Mouse (Mus musculus): Measurements from ENCODE around the gene Snx4. TPM values are rescaled to one million over a fixed set of nuclear protein-coding genes. Genes with fewer than 3 reads are reported as not detected.

The Snx4 gene
- polyA plus RNA-seq, 1 experiment from 2014 or later: 81.4 TPM

DNA sequence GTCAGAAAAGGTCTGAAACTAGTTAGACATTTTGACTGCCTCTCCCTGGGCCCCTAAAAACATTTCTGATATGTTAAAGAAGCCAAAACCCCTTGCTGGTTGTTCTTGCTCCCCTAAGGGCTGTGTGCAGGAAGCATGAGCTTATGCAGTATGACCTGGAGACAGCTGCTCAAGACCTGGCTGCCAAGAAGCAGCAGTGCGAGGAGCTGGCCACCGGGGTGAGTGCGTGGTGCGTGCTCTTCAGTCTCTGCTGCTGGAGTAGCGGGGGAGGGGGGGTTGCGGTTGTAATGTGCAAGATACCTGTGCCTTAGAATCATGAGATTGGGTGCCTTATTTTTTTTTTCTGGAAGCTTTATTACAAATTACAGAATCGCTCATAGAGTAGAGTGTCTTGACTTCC is 38.7 kb downstream of the Snx4 start:
- ATAC-seq (ENCODE audit: low FRiP score, low read depth): no peak
- no peaks in the 10 kb centered on the region for H3K4me1 ChIP-seq
- H3K27ac ChIP-seq: no peak overlapping the region
- no peak overlapping the region for H3K4me2 ChIP-seq (replicated peaks)
- no peaks in the 10 kb centered on the region for H3K27me3 ChIP-seq (replicated peaks)
- H3K9me3 ChIP-seq: peaks cover 7% of the 10 kb centered on the region
- H3K4me3 ChIP-seq: no peak overlapping the region
- 97% methylated on average over 7 of the region's 7 CpGs for WGBS
- no peak overlapping the region for H3K9ac ChIP-seq
- peaks cover 81% of the 10 kb centered on the region for H3K36me3 ChIP-seq

DNA sequence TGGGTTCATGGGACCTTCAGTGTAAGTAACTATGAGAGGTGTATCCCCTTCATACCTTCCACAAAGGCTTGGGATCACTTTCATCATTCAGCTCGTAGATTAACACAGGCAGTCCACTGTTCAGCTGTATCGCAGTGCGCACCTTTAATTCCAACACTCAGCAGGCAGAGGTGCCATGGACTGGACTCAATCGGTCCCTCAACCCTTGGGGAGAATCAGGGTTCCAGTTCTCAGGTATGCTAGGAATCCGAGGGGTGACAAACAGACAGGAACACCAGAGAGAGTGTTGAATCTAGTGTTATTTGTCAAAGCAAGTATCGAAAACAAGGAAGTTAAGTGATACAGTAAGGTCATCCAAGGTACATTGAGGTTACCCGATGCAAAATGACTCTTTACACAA is 41.0 kb downstream of the Snx4 start:
- no peak for ATAC-seq (ENCODE audit: low FRiP score, low read depth)
- Histone ChIP-seq H3K27me3 (replicated peaks) (no peaks in the 10 kb centered on the region), H3K9ac (no peak overlapping the region), H3K9me3 (peaks cover 7% of the 10 kb centered on the region), H3K4me3 (no peak overlapping the region), H3K27ac (no peak overlapping the region), H3K4me2 (replicated peaks) (no peak overlapping the region), H3K36me3 (peaks cover 84% of the 10 kb centered on the region), H3K4me1 (no peaks in the 10 kb centered on the region)
- WGBS: 98% methylated on average over 7 of the region's 7 CpGs

DNA sequence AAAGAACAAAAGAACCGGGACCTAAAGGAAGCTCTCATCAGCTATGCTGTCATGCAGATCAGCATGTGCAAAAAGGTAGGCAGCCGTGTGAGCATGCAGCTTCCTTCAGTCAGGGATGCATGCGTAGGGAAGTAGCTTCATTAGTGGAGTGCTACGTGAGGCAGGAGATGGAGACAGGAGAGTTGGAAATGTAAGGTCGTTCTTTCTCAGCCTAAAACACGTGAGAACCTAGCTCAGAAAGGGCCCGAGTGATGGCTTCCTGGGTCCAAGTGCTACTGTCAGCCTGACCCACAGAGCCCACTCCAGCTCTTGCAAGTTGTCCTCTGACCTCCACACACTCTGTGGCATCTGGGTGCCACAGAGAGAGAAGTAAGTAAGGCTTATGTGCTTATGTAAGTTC is 43.4 kb downstream of the Snx4 start:
- Histone ChIP-seq H3K27me3 (replicated peaks) (no peaks in the 10 kb centered on the region), H3K36me3 (peaks cover 88% of the 10 kb centered on the region), H3K4me2 (replicated peaks) (no peak overlapping the region), H3K9me3 (peaks cover 7% of the 10 kb centered on the region), H3K4me3 (no peak overlapping the region), H3K4me1 (no peaks in the 10 kb centered on the region), H3K27ac (no peak overlapping the region), H3K9ac (no peak overlapping the region)
- 95% methylated on average over 7 of the region's 7 CpGs for WGBS
- no peak for ATAC-seq (ENCODE audit: low FRiP score, low read depth)

DNA sequence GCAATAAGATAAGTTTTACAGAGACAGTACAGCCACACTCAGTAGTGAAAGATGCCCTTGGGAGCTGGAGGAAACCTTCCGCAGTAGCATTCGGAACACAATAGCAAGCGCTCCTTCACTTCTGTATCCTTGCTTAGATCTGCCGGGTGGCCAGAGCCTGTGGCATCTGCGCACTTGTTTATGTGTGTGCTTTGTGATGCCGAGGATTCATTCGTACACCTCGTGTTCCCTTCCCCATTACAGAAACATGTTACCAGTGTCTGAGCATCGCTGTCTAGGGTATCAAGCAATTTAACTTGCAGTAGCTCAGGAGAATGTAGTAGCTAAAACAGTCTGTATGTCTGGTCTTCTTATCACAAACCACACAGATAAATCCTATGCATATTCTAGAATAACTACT is 44.1 kb downstream of the Snx4 start:
- Histone ChIP-seq H3K4me1 (no peaks in the 10 kb centered on the region), H3K27me3 (replicated peaks) (no peaks in the 10 kb centered on the region), H3K36me3 (peaks cover 88% of the 10 kb centered on the region), H3K27ac (no peak overlapping the region), H3K4me2 (replicated peaks) (no peak overlapping the region), H3K9ac (no peak overlapping the region), H3K9me3 (peaks cover 7% of the 10 kb centered on the region), H3K4me3 (no peak overlapping the region)
- no peak for ATAC-seq (ENCODE audit: low FRiP score, low read depth)
- 94% methylated on average over 9 of the region's 9 CpGs for WGBS

DNA sequence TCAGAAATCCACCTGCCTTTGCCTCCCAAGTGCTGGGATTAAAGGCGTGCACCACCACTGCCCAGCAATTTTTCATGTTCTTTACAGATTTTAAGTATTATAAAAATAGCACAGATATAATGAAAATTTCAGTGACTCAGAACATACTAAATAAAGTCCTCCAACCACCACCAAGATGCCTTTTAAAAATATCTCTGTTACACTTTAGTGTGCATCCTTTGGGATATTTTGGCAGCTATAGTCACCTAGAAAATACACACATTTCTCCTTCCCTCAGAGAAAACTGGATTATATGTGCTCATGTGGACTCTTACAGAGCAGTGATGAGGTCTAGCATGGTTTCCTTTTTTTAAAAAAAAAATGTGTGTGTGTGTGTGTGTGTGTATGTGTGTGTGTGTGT is 46.3 kb downstream of the Snx4 start:
- Histone ChIP-seq H3K4me1 (no peaks in the 10 kb centered on the region), H3K36me3 (peaks cover 73% of the 10 kb centered on the region), H3K9ac (no peak overlapping the region), H3K9me3 (no peaks in the 10 kb centered on the region), H3K4me3 (no peak overlapping the region), H3K4me2 (replicated peaks) (no peak overlapping the region), H3K27me3 (replicated peaks) (no peaks in the 10 kb centered on the region), H3K27ac (no peak overlapping the region)
- WGBS: 94% methylated on average over 1 of the region's 1 CpGs
- ATAC-seq (ENCODE audit: low FRiP score, low read depth): no peak

DNA sequence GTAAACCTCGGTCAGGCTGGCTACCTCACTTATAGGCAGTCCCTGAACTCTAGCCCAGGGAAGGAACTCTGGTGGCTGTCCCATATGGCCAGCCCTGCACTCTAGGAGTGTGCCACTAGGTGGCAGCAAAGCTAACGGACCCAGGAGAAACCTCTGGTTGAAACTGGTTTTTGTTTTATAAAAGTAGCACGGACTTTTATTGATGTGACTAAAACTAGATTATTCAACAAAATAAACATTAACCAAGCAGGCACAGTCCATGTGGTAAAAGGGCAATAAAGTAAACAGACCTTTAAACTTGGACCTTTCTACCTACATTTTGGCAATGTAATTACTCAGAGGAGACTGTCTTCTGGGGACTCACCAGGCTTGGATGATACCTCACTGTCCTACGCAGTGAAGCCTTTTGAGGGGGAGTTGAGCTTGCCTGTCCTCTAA is 55.4 kb downstream of the Snx4 start:
- no peak for ATAC-seq (ENCODE audit: low FRiP score, low read depth)
- WGBS: 16% methylated on average over 4 of the region's 4 CpGs

DNA sequence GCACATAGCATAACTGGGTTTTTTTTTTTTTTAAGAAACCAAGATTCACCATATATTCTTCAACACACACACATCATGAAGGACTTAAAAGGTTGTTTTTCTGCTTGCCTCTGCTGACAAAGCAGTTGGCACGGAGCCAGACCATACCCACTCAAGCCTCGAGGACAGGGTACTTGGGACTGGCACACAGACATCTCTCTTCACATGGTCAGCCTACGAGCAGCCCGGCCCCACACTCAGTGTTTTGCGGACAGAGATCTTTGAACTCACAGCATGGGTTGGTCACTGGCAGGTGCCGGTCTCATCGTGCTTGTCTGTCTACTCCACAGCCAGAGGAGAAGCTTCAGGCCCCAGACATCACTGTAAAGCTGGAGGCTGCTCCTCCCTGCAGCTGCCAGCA is 56.5 kb downstream of the Snx4 start:
- Histone ChIP-seq H3K4me3 (no peak overlapping the region), H3K4me2 (replicated peaks) (no peak overlapping the region), H3K36me3 (0 out of 2 replicates have a peak, but pooled peaks cover 8% of the 10 kb centered on the region), H3K9me3 (no peaks in the 10 kb centered on the region), H3K4me1 (no peaks in the 10 kb centered on the region), H3K27ac (no peak overlapping the region), H3K27me3 (replicated peaks) (no peaks in the 10 kb centered on the region), H3K9ac (no peak overlapping the region)
- 84% methylated on average over 7 of the region's 7 CpGs for WGBS
- no peak for ATAC-seq (ENCODE audit: low FRiP score, low read depth)

More for the DNA sequence above, 55.4 kb downstream of the Snx4 start:
- Histone ChIP-seq H3K27ac (no peak overlapping the region), H3K4me2 (replicated peaks) (no peak overlapping the region), H3K4me1 (no peaks in the 10 kb centered on the region), H3K27me3 (replicated peaks) (no peaks in the 10 kb centered on the region), H3K9me3 (no peaks in the 10 kb centered on the region), H3K4me3 (no peak overlapping the region), H3K36me3 (0 out of 2 replicates have a peak, but pooled peaks cover 8% of the 10 kb centered on the region), H3K9ac (no peak overlapping the region)

DNA sequence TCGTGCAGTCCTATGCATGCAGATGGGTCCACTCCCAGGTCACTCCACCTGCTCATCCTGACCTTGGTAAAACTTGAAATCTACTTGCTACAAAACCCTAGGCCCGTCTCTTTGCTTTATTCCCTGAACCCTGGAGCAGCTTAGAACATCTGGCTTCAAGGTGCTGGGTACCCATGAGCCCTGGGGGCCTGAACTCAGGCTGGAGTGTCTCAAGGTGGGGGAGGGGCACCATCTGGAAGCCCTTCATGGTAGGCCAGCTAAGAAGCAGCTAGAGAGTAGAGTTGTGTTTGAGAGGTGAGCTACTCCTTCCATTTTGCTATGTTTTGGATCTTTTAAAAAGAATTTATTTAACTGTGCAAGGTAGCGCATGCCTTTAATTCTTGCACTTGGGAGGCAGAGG is 57.8 kb downstream of the Snx4 start:
- Histone ChIP-seq H3K27ac (no peak overlapping the region), H3K4me2 (replicated peaks) (no peak overlapping the region), H3K4me1 (no peaks in the 10 kb centered on the region), H3K4me3 (no peak overlapping the region), H3K9me3 (no peaks in the 10 kb centered on the region), H3K36me3 (0 out of 2 replicates have a peak, but pooled peaks cover 4% of the 10 kb centered on the region), H3K9ac (no peak overlapping the region), H3K27me3 (replicated peaks) (no peaks in the 10 kb centered on the region)
- WGBS: 79% methylated on average over 3 of the region's 3 CpGs
- ATAC-seq (ENCODE audit: low FRiP score, low read depth): no peak

DNA sequence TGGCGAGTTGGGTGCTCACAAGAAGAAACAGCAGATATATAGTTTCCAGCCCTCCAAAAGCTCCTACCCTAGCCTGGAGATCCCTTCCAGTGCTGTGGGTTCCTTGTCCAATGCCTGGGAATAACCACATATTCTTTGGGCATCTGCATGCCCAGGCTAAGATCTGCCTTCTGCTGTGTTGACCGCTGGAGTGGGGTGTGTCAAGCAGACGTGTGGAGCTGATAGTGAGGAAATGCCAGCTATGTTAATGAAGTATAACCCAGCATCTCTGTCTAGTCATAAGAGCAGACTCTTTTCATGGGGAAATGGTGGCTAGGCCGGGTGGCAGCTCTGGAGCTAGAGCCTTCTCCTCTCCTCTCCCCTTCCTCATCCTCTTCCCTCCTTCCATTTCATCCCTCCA is 64.4 kb downstream of the Snx4 start:
- H3K27me3 ChIP-seq (replicated peaks): no peaks in the 10 kb centered on the region
- no peak overlapping the region for H3K4me2 ChIP-seq (replicated peaks)
- no peaks in the 10 kb centered on the region for H3K36me3 ChIP-seq
- no peak for ATAC-seq (ENCODE audit: low FRiP score, low read depth)
- WGBS: 92% methylated on average over 4 of the region's 4 CpGs
- no peak overlapping the region for H3K4me3 ChIP-seq
- H3K9ac ChIP-seq: no peak overlapping the region
- H3K4me1 ChIP-seq: no peaks in the 10 kb centered on the region
- no peaks in the 10 kb centered on the region for H3K9me3 ChIP-seq
- no peak overlapping the region for H3K27ac ChIP-seq

DNA sequence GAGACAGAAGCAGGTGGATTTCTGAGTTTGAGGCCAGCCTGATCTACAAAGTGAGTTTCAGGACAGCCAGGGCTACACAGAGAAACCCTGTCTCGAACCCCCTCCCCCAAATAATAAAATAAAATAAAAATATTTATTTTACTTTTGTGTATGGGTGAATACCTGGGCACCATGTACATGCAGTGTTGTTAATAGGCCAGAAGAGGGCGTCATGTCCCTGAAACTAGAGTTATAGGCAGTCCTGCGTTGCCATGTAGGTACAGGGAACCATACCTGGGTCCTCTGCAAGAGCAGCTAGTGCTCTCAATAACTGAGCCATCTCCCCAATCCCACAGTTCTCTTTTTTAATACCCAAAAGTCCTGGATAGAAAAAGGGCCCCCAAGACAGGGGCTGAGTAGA is 66.4 kb downstream of the Snx4 start:
- WGBS: 65% methylated on average over 3 of the region's 3 CpGs

DNA sequence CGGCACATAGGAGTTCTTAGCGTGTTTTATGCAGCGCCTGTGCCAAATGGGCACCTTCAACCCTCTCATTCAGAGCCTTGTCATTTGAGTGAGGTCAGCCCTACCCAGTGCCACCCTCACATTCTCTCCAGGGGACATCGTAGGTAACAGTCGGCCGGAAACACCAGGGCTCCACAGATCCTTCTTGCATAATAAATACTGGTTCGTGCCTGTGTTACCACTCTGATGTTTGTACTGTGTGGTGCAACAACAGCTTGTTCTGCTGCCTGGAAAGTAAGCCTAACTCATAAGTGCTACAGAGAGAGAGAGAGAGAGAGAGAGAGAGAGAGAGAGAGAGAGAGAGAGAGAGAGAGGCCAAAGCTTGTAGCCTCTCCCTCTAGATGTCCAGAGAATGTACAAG is 66.8 kb downstream of the Snx4 start:
- WGBS: 91% methylated on average over 7 of the region's 7 CpGs

More for the DNA sequence above, 66.4 kb downstream of the Snx4 start:
- H3K36me3 ChIP-seq: no peaks in the 10 kb centered on the region
- no peak overlapping the region for H3K9ac ChIP-seq
- H3K4me1 ChIP-seq: no peaks in the 10 kb centered on the region
- no peak for ATAC-seq (ENCODE audit: low FRiP score, low read depth)
- no peak overlapping the region for H3K4me2 ChIP-seq (replicated peaks)
- H3K9me3 ChIP-seq: no peaks in the 10 kb centered on the region
- H3K27me3 ChIP-seq (replicated peaks): no peaks in the 10 kb centered on the region
- no peak overlapping the region for H3K4me3 ChIP-seq
- no peak overlapping the region for H3K27ac ChIP-seq

DNA sequence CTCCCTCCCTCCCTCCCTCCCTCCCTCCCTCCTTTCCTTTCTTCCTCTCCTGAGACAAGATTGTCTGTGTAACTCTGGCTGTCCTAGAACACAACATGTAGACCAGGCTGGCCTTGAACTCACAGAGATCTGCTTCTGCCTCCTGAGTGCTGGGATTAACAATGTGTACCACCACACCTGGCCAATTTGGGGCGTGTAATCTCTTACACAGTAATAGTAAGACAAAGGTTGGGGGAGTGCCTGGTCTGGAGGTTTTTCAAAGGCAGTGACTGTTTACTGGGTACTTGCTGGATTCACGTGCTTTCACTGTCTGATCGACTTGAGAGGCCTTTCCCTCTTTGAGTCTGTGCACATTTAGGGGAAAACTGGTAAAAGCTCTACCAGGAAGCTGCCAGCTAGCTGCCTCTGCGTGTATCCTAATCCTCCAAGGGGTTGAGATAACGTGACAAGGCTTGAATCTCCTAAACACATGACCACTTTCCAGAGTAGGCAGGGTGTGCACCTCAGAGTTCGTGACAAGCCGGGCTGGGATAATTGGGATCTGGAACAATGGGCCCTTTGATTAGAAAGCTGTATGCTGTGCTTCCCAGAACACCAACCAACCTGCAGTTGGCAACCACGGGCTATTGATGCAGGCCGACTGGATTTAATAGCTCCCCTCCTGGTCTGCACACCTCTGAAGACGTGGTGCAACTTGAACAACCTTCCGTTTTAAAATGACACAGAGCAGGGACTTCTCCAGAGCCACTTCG is 74.6 kb downstream of the Snx4 start:
- H3K27me3 ChIP-seq (replicated peaks): no peaks in the 10 kb centered on the region
- no peaks in the 10 kb centered on the region for H3K36me3 ChIP-seq
- no peak overlapping the region for H3K9ac ChIP-seq
- no peak for ATAC-seq (ENCODE audit: low FRiP score, low read depth)
- H3K9me3 ChIP-seq: no peaks in the 10 kb centered on the region
- no peak overlapping the region for H3K4me2 ChIP-seq (replicated peaks)
- WGBS: 48% methylated on average over 12 of the region's 12 CpGs
- no peak overlapping the region for H3K4me3 ChIP-seq
- H3K4me1 ChIP-seq: no peaks in the 10 kb centered on the region
- no peak overlapping the region for H3K27ac ChIP-seq

More for the DNA sequence above, 66.8 kb downstream of the Snx4 start:
- Histone ChIP-seq H3K36me3 (no peaks in the 10 kb centered on the region), H3K27me3 (replicated peaks) (no peaks in the 10 kb centered on the region), H3K4me1 (no peaks in the 10 kb centered on the region), H3K9me3 (no peaks in the 10 kb centered on the region), H3K4me2 (replicated peaks) (no peak overlapping the region), H3K4me3 (no peak overlapping the region), H3K9ac (no peak overlapping the region), H3K27ac (no peak overlapping the region)
- ATAC-seq (ENCODE audit: low FRiP score, low read depth): no peak

DNA sequence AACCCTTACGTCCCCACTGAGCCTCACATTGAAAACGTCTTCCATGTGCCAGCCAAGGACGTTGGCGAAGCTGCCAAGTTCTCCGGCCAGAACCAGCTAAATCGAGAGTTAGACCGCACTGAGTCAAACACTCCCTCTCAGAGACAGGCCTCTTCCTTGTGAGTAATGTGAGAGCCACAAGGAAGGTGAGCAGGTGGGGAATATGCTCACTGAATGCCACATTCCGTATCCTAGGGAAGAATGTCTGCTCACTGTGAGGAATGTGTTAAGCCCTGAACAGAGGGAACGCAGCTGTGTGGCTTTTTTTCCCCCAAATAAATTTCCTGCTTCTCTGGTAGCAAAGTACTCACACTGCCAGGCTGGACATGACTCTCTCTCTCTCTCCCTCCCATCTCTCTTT is 75.3 kb downstream of the Snx4 start:
- H3K4me2 ChIP-seq (replicated peaks): no peak overlapping the region
- H3K4me3 ChIP-seq: no peak overlapping the region
- H3K9me3 ChIP-seq: no peaks in the 10 kb centered on the region
- no peak overlapping the region for H3K27ac ChIP-seq
- no peak overlapping the region for H3K9ac ChIP-seq
- H3K36me3 ChIP-seq: no peaks in the 10 kb centered on the region
- H3K27me3 ChIP-seq (replicated peaks): no peaks in the 10 kb centered on the region
- 79% methylated on average over 9 of the region's 9 CpGs for WGBS
- no peak for ATAC-seq (ENCODE audit: low FRiP score, low read depth)
- H3K4me1 ChIP-seq: no peaks in the 10 kb centered on the region
